In the genomic region with DNA sequence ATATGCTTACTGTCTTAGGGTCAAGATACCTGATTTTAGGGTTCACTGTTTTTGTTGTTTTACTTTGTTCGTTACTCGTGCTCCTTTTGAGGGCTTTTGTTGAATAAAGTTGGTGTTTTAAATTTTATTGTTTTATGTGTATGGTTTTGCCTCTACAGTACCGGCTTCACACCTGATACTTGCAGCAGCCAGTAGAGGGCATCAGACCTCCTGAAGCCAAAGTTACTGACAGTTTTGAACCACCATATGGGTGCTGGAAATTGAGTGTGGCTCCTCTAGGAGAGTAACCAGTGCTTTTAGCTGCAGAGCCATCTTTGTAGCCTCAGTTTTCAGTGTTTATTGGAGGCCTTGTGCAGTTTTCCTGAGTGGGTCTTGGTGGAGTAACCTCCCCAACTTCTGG, we compare ENCODE assay signal across 20 mouse cellular contexts. TPM values are rescaled to one million over a fixed set of nuclear protein-coding genes. Genes with fewer than 3 reads are reported as not detected.
DNase-seq lines count a peak whose midpoint lies in the region; ATAC-seq and TF ChIP-seq lines count a peak whose summit lies in the region.
"Had no signal": no experiment of that assay in that cellular context is flagged by ENCODE, and none has a peak within 500 bp of the region (broad histone marks: within the 10 kb centered on the region; RNA-seq: fewer than 3 reads in every experiment).

No protein-coding gene starts in this region.

- DNase-seq in kidney, postnatal 0 days (ENCODE audit: low spot score): no peak
- DNase-seq in kidney, postnatal 25 days: no peak
- DNase-seq in thymus, postnatal 0 days (ENCODE audit: low spot score): peak; percentile 12
- no peak for DNase-seq in thymus, postnatal 10 days (ENCODE audit: low spot score in 2 of 2)
- DNase-seq in MEL (ENCODE audit: low read depth, low spot score): peak; percentile 64
- DNase-seq in cerebellum, postnatal 14 days: no peak
- DNase-seq in Muller cell, postnatal 12 days (ENCODE audit: inconsistent ontology term): no peak
- DNase-seq: cerebellum, adult 18-20 months; lung, postnatal 4 days had no signal

- TF ChIP-seq EP300 in MEL (IDR thresholded peaks at IDR 0.05; ENCODE audit: low read depth in 1 of 2, low read length in 2 of 2): no peak

- H3K4me1 ChIP-seq in kidney, postnatal 0 days (replicated peaks; ENCODE audit: insufficient read depth, low read length): no peaks in the 10 kb centered on the region
- no peaks in the 10 kb centered on the region for H3K4me1 ChIP-seq in MEL (ENCODE audit: control insufficient read depth in 1 of 2, insufficient read depth in 2 of 2, low read length in 2 of 2)
- no peaks in the 10 kb centered on the region for H3K4me1 ChIP-seq in small intestine, adult 2 months (ENCODE audit: control insufficient read depth, insufficient read depth, insufficient read length, low read length)
- H3K4me1 ChIP-seq: embryonic facial prominence, embryonic 15.5 days; limb, embryonic 15.5 days; midbrain, embryonic 15.5 days; neural tube, embryonic 13.5 days had no signal

- no peak overlapping the region for H3K9ac ChIP-seq in kidney, postnatal 0 days (ENCODE audit: low read depth, low read length)
- H3K9ac ChIP-seq in MEL (ENCODE audit: control insufficient read depth, low read depth, low read length, poor library complexity, severe bottlenecking): no peak overlapping the region
- H3K9ac ChIP-seq: embryonic facial prominence, embryonic 15.5 days; limb, embryonic 15.5 days; midbrain, embryonic 15.5 days; neural tube, embryonic 13.5 days had no signal

- TF ChIP-seq POLR2A in MEL (IDR thresholded peaks at IDR 0.05; ENCODE audit: control insufficient read depth in 1 of 2, insufficient read depth in 1 of 2, low read depth in 1 of 2, low read length in 2 of 2, poor library complexity in 1 of 2): no peak
- no peak for TF ChIP-seq POLR2A in small intestine, adult 2 months (IDR thresholded peaks at IDR 0.05; ENCODE audit: low read depth, low read length)

- no peak overlapping the region for H3K4me2 ChIP-seq in kidney, postnatal 0 days (ENCODE audit: low read length)
- H3K4me2 ChIP-seq: embryonic facial prominence, embryonic 15.5 days; limb, embryonic 15.5 days; midbrain, embryonic 15.5 days; neural tube, embryonic 13.5 days had no signal

- H3K27ac ChIP-seq in kidney, postnatal 0 days: no peak overlapping the region
- H3K27ac ChIP-seq in MEL (ENCODE audit: control insufficient read depth, low read depth, low read length): no peak overlapping the region
- H3K27ac ChIP-seq in small intestine, adult 2 months (ENCODE audit: insufficient read depth, low read depth, low read length): no peak overlapping the region
- H3K27ac ChIP-seq: embryonic facial prominence, embryonic 15.5 days; limb, embryonic 15.5 days; midbrain, embryonic 15.5 days; neural tube, embryonic 13.5 days had no signal

- peak; percentile 39; the same call in 1 of the 2 replicates for TF ChIP-seq CTCF in kidney, postnatal 0 days (IDR thresholded peaks at IDR 0.05; ENCODE audit: low read depth)
- peak; percentile 66 to 80 (median 72) for TF ChIP-seq CTCF in MEL (IDR thresholded peaks at IDR 0.05 in 2 of 3, conservative IDR thresholded peaks at IDR 0.05 in 1 of 3; ENCODE audit: control insufficient read depth in 1 of 3, insufficient read depth in 1 of 3, low read depth in 2 of 3, low read length in 3 of 3, poor library complexity in 1 of 3, severe bottlenecking in 1 of 3)
- peak; percentile 13; the same call in 1 of the 2 replicates for TF ChIP-seq CTCF in small intestine, adult 2 months (IDR thresholded peaks at IDR 0.05; ENCODE audit: extremely low read depth, insufficient read length, insufficient replicate concordance, low read depth, low read length)

- H3K4me3 ChIP-seq in kidney, postnatal 0 days (replicated peaks; ENCODE audit: low read depth, low read length): no peak overlapping the region
- H3K4me3 ChIP-seq in MEL (ENCODE audit: control insufficient read depth in 1 of 2, insufficient read depth in 1 of 2, low read depth in 2 of 2, low read length in 2 of 2): no peak overlapping the region
- H3K4me3 ChIP-seq in small intestine, adult 2 months (ENCODE audit: low read depth, low read length): no peak overlapping the region
- H3K4me3 ChIP-seq: embryonic facial prominence, embryonic 15.5 days; limb, embryonic 15.5 days; midbrain, embryonic 15.5 days; neural tube, embryonic 13.5 days had no signal

- 79% methylated on average over 3 of the region's 3 CpGs for WGBS in kidney, postnatal 0 days
- WGBS in small intestine, adult 2 months: 88% methylated on average over 3 of the region's 3 CpGs

- peak; percentile 66 for TF ChIP-seq RAD21 in MEL (IDR thresholded peaks at IDR 0.05; ENCODE audit: low read depth, low read length)

- H3K27me3 ChIP-seq in kidney, postnatal 0 days (ENCODE audit: insufficient read depth, low read length): no peaks in the 10 kb centered on the region
- no peaks in the 10 kb centered on the region; a peak in 1 of 4 replicates for H3K27me3 ChIP-seq in MEL (ENCODE audit: control insufficient read depth in 1 of 2, insufficient read depth in 2 of 2, low read length in 2 of 2)
- H3K27me3 ChIP-seq in small intestine, adult 2 months (ENCODE audit: control insufficient read depth, insufficient read depth, low read length): no peaks in the 10 kb centered on the region
- H3K27me3 ChIP-seq: embryonic facial prominence, embryonic 15.5 days; limb, embryonic 15.5 days; midbrain, embryonic 15.5 days; neural tube, embryonic 13.5 days had no signal

- no peaks in the 10 kb centered on the region for H3K36me3 ChIP-seq in kidney, postnatal 0 days (ENCODE audit: insufficient read depth, low read length)
- H3K36me3 ChIP-seq in MEL (ENCODE audit: control insufficient read depth in 1 of 2, insufficient read depth in 2 of 2, low read length in 2 of 2): no peaks in the 10 kb centered on the region
- H3K36me3 ChIP-seq in small intestine, adult 2 months (ENCODE audit: control insufficient read depth, insufficient read depth, low read length): no peaks in the 10 kb centered on the region
- H3K36me3 ChIP-seq: embryonic facial prominence, embryonic 15.5 days; G1E; limb, embryonic 15.5 days; midbrain, embryonic 15.5 days; neural tube, embryonic 13.5 days had no signal

- H3K9me3 ChIP-seq in kidney, postnatal 0 days (replicated peaks; ENCODE audit: low read length): no peaks in the 10 kb centered on the region
- no peaks in the 10 kb centered on the region for H3K9me3 ChIP-seq in MEL (replicated peaks; ENCODE audit: insufficient read depth, low read length)
- H3K9me3 ChIP-seq: embryonic facial prominence, embryonic 15.5 days; limb, embryonic 15.5 days; midbrain, embryonic 15.5 days; neural tube, embryonic 13.5 days had no signal

- H3K79me2 ChIP-seq in MEL (ENCODE audit: control insufficient read depth, insufficient read depth, low read length, poor library complexity): no peaks in the 10 kb centered on the region

- no peak for ATAC-seq in kidney, postnatal 0 days (replicated peaks; ENCODE audit: low FRiP score, low read depth)
- ATAC-seq: forebrain, embryonic 14.5 days; midbrain, embryonic 15.5 days had no signal

TF ChIP-seq in MEL, 35 proteins besides CTCF, POLR2A, EP300 and RAD21 (continues in another document):
- peak; percentile 36; the same call in 1 of the 2 replicates for TF ChIP-seq BHLHE40 (IDR thresholded peaks at IDR 0.05; ENCODE audit: borderline replicate concordance, low read depth, low read length)
- TF ChIP-seq MYB (IDR thresholded peaks at IDR 0.05; ENCODE audit: low read depth, low read length): no peak
- 0 out of 2 replicates have a peak, but pooled peaks have one; percentile 15 for TF ChIP-seq NELFE (IDR thresholded peaks at IDR 0.05; ENCODE audit: low read depth, low read length)
- TF ChIP-seq SMC3 (IDR thresholded peaks at IDR 0.05; ENCODE audit: low read depth, low read length): peak; percentile 79

RNA-seq across cellular contexts. Expression of a gene that starts 2.2 kb away (rescaled TPM):
- 0.13 TPM in 1 of 2 replicates, not detected in the other for polyA plus RNA-seq in kidney, postnatal 0 days (2015; fragmentation: Nextera tagmentation; extraction: Ambion mirVana)
- polyA plus RNA-seq in thymus, postnatal 0 days (2015; fragmentation: Nextera tagmentation; extraction: Ambion mirVana): not detected in 2 replicates
- 0.19 and 0.62 TPM in 2 replicates for total RNA-seq in MEL (2012; rRNA removed)
- under 1 TPM in 1 of 2 experiments, not detected in 1; 0.10 TPM for polyA plus RNA-seq in MEL (2012; ENCODE audit: insufficient read depth in 1 of 2, insufficient read length in 2 of 2, low read depth in 1 of 2, low replicate concordance in 2 of 2, missing spikeins in 1 of 2)
- polyA plus RNA-seq in small intestine, adult 2 months (2012; rRNA removed): not detected in 2 replicates
- total RNA-seq: G1E; heart, adult 8-10 months; heart, postnatal 25 days had no signal
- polyA plus RNA-seq: cortical plate, adult 2 months; forebrain, embryonic 14.5 days; G1E; intestine, embryonic 14.5 days; limb, embryonic 15.5 days; midbrain, embryonic 15.5 days; neural tube, embryonic 13.5 days had no signal

RNA-seq across cellular contexts. Expression of a gene that starts 11.9 kb away (rescaled TPM):
- polyA plus RNA-seq in kidney, postnatal 0 days (2015; fragmentation: Nextera tagmentation; extraction: Ambion mirVana): not detected in 2 replicates
- 0.37 and 0.61 TPM in 2 replicates for polyA plus RNA-seq in thymus, postnatal 0 days (2015; fragmentation: Nextera tagmentation; extraction: Ambion mirVana)
- total RNA-seq in MEL (2012; rRNA removed): not detected in 2 replicates
- polyA plus RNA-seq in MEL (2012; ENCODE audit: insufficient read depth in 1 of 2, insufficient read length in 2 of 2, low read depth in 1 of 2, low replicate concordance in 2 of 2, missing spikeins in 1 of 2): not detected
- polyA plus RNA-seq in small intestine, adult 2 months (2012; rRNA removed): not detected in 2 replicates
- polyA plus RNA-seq: forebrain, embryonic 14.5 days; G1E; intestine, embryonic 14.5 days had no signal

RNA-seq across cellular contexts. Expression of a gene that starts 29.7 kb away (rescaled TPM):
- polyA plus RNA-seq in kidney, postnatal 0 days (2015; fragmentation: Nextera tagmentation; extraction: Ambion mirVana): 0.05 TPM in 1 of 2 replicates, not detected in the other
- 0.10 and 0.13 TPM in 2 replicates for polyA plus RNA-seq in thymus, postnatal 0 days (2015; fragmentation: Nextera tagmentation; extraction: Ambion mirVana)
- 44.7 and 45.7 TPM in 2 replicates for total RNA-seq in MEL (2012; rRNA removed)
- 10 to 100 TPM in 1 of 2 experiments, not detected in 1; 34.5 TPM for polyA plus RNA-seq in MEL (2012; ENCODE audit: insufficient read depth in 1 of 2, insufficient read length in 2 of 2, low read depth in 1 of 2, low replicate concordance in 2 of 2, missing spikeins in 1 of 2)
- polyA plus RNA-seq in small intestine, adult 2 months (2012; rRNA removed): 0.05 TPM in 1 of 2 replicates, not detected in the other
- total RNA-seq: heart, adult 8-10 months; heart, postnatal 25 days had no signal
- polyA plus RNA-seq: cortical plate, adult 2 months; embryonic facial prominence, embryonic 15.5 days; forebrain, embryonic 14.5 days; intestine, embryonic 14.5 days; limb, embryonic 15.5 days; midbrain, embryonic 15.5 days; neural tube, embryonic 13.5 days had no signal

RNA-seq across cellular contexts. Expression of a gene that starts 56.0 kb away (rescaled TPM):
- 8.4 and 8.9 TPM in 2 replicates for polyA plus RNA-seq in kidney, postnatal 0 days (2015; fragmentation: Nextera tagmentation; extraction: Ambion mirVana)
- polyA plus RNA-seq in thymus, postnatal 0 days (2015; fragmentation: Nextera tagmentation; extraction: Ambion mirVana): 3.0 and 3.3 TPM in 2 replicates
- total RNA-seq in MEL (2012; rRNA removed): 6.4 and 7.1 TPM in 2 replicates
- 1 to 10 TPM in 1 of 2 experiments, not detected in 1; 9.0 TPM for polyA plus RNA-seq in MEL (2012; ENCODE audit: insufficient read depth in 1 of 2, insufficient read length in 2 of 2, low read depth in 1 of 2, low replicate concordance in 2 of 2, missing spikeins in 1 of 2)
- 12.5 and 27.9 TPM in 2 replicates for polyA plus RNA-seq in small intestine, adult 2 months (2012; rRNA removed)

RNA-seq across cellular contexts. Expression of a gene that starts 56.3 kb away (rescaled TPM):
- polyA plus RNA-seq in kidney, postnatal 0 days (2015; fragmentation: Nextera tagmentation; extraction: Ambion mirVana): 37.9 and 38.1 TPM in 2 replicates
- 15.7 TPM in 2 replicates for polyA plus RNA-seq in thymus, postnatal 0 days (2015; fragmentation: Nextera tagmentation; extraction: Ambion mirVana)
- 10.1 and 12.7 TPM in 2 replicates for total RNA-seq in MEL (2012; rRNA removed)
- polyA plus RNA-seq in MEL (2012; ENCODE audit: insufficient read depth in 1 of 2, insufficient read length in 2 of 2, low read depth in 1 of 2, low replicate concordance in 2 of 2, missing spikeins in 1 of 2): 10 to 100 TPM in 1 of 2 experiments, not detected in 1; 12.3 TPM
- 8.6 and 13.1 TPM in 2 replicates for polyA plus RNA-seq in small intestine, adult 2 months (2012; rRNA removed)

Comparison
In these comparisons a context has a peak if more than half of its experiments do, and no peak if none do; other contexts are left out.
1. DNase-seq: peak in thymus, postnatal 0 days (single experiment) and MEL (single experiment); none in kidney, postnatal 0 days (single experiment), kidney, postnatal 25 days (0 of 2), thymus, postnatal 10 days (0 of 2), cerebellum, postnatal 14 days (0 of 2) and Muller cell, postnatal 12 days (single experiment).
2. CTCF ChIP-seq: peak in every context shown above with its lines; median percentile 72 in MEL; 39 in kidney, postnatal 0 days; 13 in small intestine, adult 2 months.